Mouse (Mus musculus): ENCODE measurements around the gene Gm42906. TPM values are rescaled to one million over a fixed set of nuclear protein-coding genes. Genes with fewer than 3 reads are reported as not detected.

Gene Gm42906
- not detected in 2 replicates for polyA plus RNA-seq (2014; fragmentation: Nextera tagmentation; extraction: Ambion mirVana)

- Histone ChIP-seq H3K4me1 (ENCODE audit: control insufficient read depth, insufficient read depth, low read length) (0 out of 2 replicates have a peak, but pooled peaks cover 3% of the 10 kb centered on the region), H3K9ac (replicated peaks; ENCODE audit: low read depth, low read length) (no peak within 1 kb of the TSS), H3K27me3 (ENCODE audit: control insufficient read depth, insufficient read depth, low read length) (no peaks in the 10 kb centered on the region), H3K4me3 (ENCODE audit: low read depth, low read length) (no peak within 1 kb of the TSS), H3K27ac (ENCODE audit: low read length) (no peak within 1 kb of the TSS), H3K9me3 (ENCODE audit: control insufficient read depth, low read depth, low read length) (no peaks in the 10 kb centered on the region), H3K4me2 (replicated peaks; ENCODE audit: low read depth, low read length) (no peak within 1 kb of the TSS), H3K36me3 (ENCODE audit: control insufficient read depth, insufficient read depth, low read length) (no peaks in the 10 kb centered on the region)
- 56% methylated on average over 3 of the region's 3 CpGs for WGBS
- no peak for ATAC-seq (ENCODE audit: insufficient number of reproducible peaks, insufficient read depth, low FRiP score, low read depth)
These were observed at the start of gene Gm42906 for GRCm38 (mm10) chr5:151428113-151428756. TSS of gene Gm42906 (minus strand) at chr5:151428163.

GRCm38 (mm10) chr5:151445695-151446094, 17.7 kb upstream of the Gm42906 start:
- ATAC-seq (ENCODE audit: insufficient number of reproducible peaks, insufficient read depth, low FRiP score, low read depth): no peak

GRCm38 (mm10) chr5:151435106-151435505, 7.1 kb upstream of the Gm42906 start:
- H3K36me3 ChIP-seq (ENCODE audit: control insufficient read depth, insufficient read depth, low read length): no peaks in the 10 kb centered on the region
- H3K9me3 ChIP-seq (ENCODE audit: control insufficient read depth, low read depth, low read length): no peaks in the 10 kb centered on the region
- no peak overlapping the region for H3K9ac ChIP-seq (replicated peaks; ENCODE audit: low read depth, low read length)
- H3K4me1 ChIP-seq (ENCODE audit: control insufficient read depth, insufficient read depth, low read length): no peaks in the 10 kb centered on the region
- ATAC-seq (ENCODE audit: insufficient number of reproducible peaks, insufficient read depth, low FRiP score, low read depth): no peak
- no peak overlapping the region for H3K4me3 ChIP-seq (ENCODE audit: low read depth, low read length)
- no peak overlapping the region for H3K27ac ChIP-seq (ENCODE audit: low read length)
- no peak overlapping the region for H3K4me2 ChIP-seq (replicated peaks; ENCODE audit: low read depth, low read length)
- H3K27me3 ChIP-seq (ENCODE audit: control insufficient read depth, insufficient read depth, low read length): no peaks in the 10 kb centered on the region

More at GRCm38 (mm10) chr5:151445695-151446094, 17.7 kb upstream of the Gm42906 start:
- no peaks in the 10 kb centered on the region for H3K4me1 ChIP-seq (ENCODE audit: control insufficient read depth, insufficient read depth, low read length)
- no peaks in the 10 kb centered on the region for H3K27me3 ChIP-seq (ENCODE audit: control insufficient read depth, insufficient read depth, low read length)
- H3K4me3 ChIP-seq (ENCODE audit: low read depth, low read length): no peak overlapping the region
- no peak overlapping the region for H3K27ac ChIP-seq (ENCODE audit: low read length)
- no peak overlapping the region for H3K4me2 ChIP-seq (replicated peaks; ENCODE audit: low read depth, low read length)
- no peak overlapping the region for H3K9ac ChIP-seq (replicated peaks; ENCODE audit: low read depth, low read length)
- no peaks in the 10 kb centered on the region for H3K9me3 ChIP-seq (ENCODE audit: control insufficient read depth, low read depth, low read length)
- H3K36me3 ChIP-seq (ENCODE audit: control insufficient read depth, insufficient read depth, low read length): no peaks in the 10 kb centered on the region

- Histone ChIP-seq H3K4me2 (replicated peaks; ENCODE audit: low read depth, low read length) (no peak overlapping the region), H3K27ac (ENCODE audit: low read length) (no peak overlapping the region), H3K9me3 (ENCODE audit: control insufficient read depth, low read depth, low read length) (no peaks in the 10 kb centered on the region), H3K4me3 (ENCODE audit: low read depth, low read length) (no peak overlapping the region), H3K9ac (replicated peaks; ENCODE audit: low read depth, low read length) (no peak overlapping the region), H3K27me3 (ENCODE audit: control insufficient read depth, insufficient read depth, low read length) (no peaks in the 10 kb centered on the region), H3K36me3 (ENCODE audit: control insufficient read depth, insufficient read depth, low read length) (no peaks in the 10 kb centered on the region), H3K4me1 (ENCODE audit: control insufficient read depth, insufficient read depth, low read length) (0 out of 2 replicates have a peak, but pooled peaks cover 3% of the 10 kb centered on the region)
- 25% methylated on average over 3 of the region's 3 CpGs for WGBS
- ATAC-seq (ENCODE audit: insufficient number of reproducible peaks, insufficient read depth, low FRiP score, low read depth): no peak
These were observed 1.5 kb downstream of the Gm42906 start for GRCm38 (mm10) chr5:151426466-151426865.

GRCm38 (mm10) chr5:151422692-151423091, 5.3 kb downstream of the Gm42906 start:
- 75% methylated on average over 6 of the region's 6 CpGs for WGBS
- Histone ChIP-seq H3K27me3 (ENCODE audit: control insufficient read depth, insufficient read depth, low read length) (no peaks in the 10 kb centered on the region), H3K9ac (replicated peaks; ENCODE audit: low read depth, low read length) (no peak overlapping the region), H3K4me3 (ENCODE audit: low read depth, low read length) (no peak overlapping the region), H3K9me3 (ENCODE audit: control insufficient read depth, low read depth, low read length) (no peaks in the 10 kb centered on the region), H3K4me1 (ENCODE audit: control insufficient read depth, insufficient read depth, low read length) (0 out of 2 replicates have a peak, but pooled peaks cover 3% of the 10 kb centered on the region), H3K4me2 (replicated peaks; ENCODE audit: low read depth, low read length) (no peak overlapping the region), H3K36me3 (ENCODE audit: control insufficient read depth, insufficient read depth, low read length) (no peaks in the 10 kb centered on the region), H3K27ac (ENCODE audit: low read length) (no peak overlapping the region)
- ATAC-seq (ENCODE audit: insufficient number of reproducible peaks, insufficient read depth, low FRiP score, low read depth): no peak

- Histone ChIP-seq H3K4me1 (ENCODE audit: control insufficient read depth, insufficient read depth, low read length) (0 out of 2 replicates have a peak, but pooled peaks cover 3% of the 10 kb centered on the region), H3K9me3 (ENCODE audit: control insufficient read depth, low read depth, low read length) (no peaks in the 10 kb centered on the region), H3K36me3 (ENCODE audit: control insufficient read depth, insufficient read depth, low read length) (no peaks in the 10 kb centered on the region), H3K9ac (replicated peaks; ENCODE audit: low read depth, low read length) (no peak overlapping the region), H3K4me3 (ENCODE audit: low read depth, low read length) (no peak overlapping the region), H3K27me3 (ENCODE audit: control insufficient read depth, insufficient read depth, low read length) (no peaks in the 10 kb centered on the region), H3K27ac (ENCODE audit: low read length) (no peak overlapping the region), H3K4me2 (replicated peaks; ENCODE audit: low read depth, low read length) (no peak overlapping the region)
- WGBS: 61% methylated on average over 7 of the region's 7 CpGs
- no peak for ATAC-seq (ENCODE audit: insufficient number of reproducible peaks, insufficient read depth, low FRiP score, low read depth)
These were observed 6.1 kb downstream of the Gm42906 start for GRCm38 (mm10) chr5:151421859-151422258.

- ATAC-seq (ENCODE audit: insufficient number of reproducible peaks, insufficient read depth, low FRiP score, low read depth): peak; percentile 79; the same call in 1 of the 2 replicates
- no peaks in the 10 kb centered on the region for H3K4me1 ChIP-seq (ENCODE audit: control insufficient read depth, insufficient read depth, low read length)
- no peaks in the 10 kb centered on the region for H3K27me3 ChIP-seq (ENCODE audit: control insufficient read depth, insufficient read depth, low read length)
- no peak overlapping the region for H3K4me3 ChIP-seq (ENCODE audit: low read depth, low read length)
- WGBS: 89% methylated on average over 2 of the region's 2 CpGs
- H3K27ac ChIP-seq (ENCODE audit: low read length): no peak overlapping the region
- no peak overlapping the region for H3K4me2 ChIP-seq (replicated peaks; ENCODE audit: low read depth, low read length)
- H3K9ac ChIP-seq (replicated peaks; ENCODE audit: low read depth, low read length): no peak overlapping the region
- no peaks in the 10 kb centered on the region for H3K9me3 ChIP-seq (ENCODE audit: control insufficient read depth, low read depth, low read length)
- no peaks in the 10 kb centered on the region for H3K36me3 ChIP-seq (ENCODE audit: control insufficient read depth, insufficient read depth, low read length)
These were observed 9.4 kb downstream of the Gm42906 start for GRCm38 (mm10) chr5:151418551-151418950.

- Histone ChIP-seq H3K4me1 (ENCODE audit: control insufficient read depth, insufficient read depth, low read length) (no peaks in the 10 kb centered on the region), H3K27ac (ENCODE audit: low read length) (no peak overlapping the region), H3K9me3 (ENCODE audit: control insufficient read depth, low read depth, low read length) (no peaks in the 10 kb centered on the region), H3K4me2 (replicated peaks; ENCODE audit: low read depth, low read length) (no peak overlapping the region), H3K27me3 (ENCODE audit: control insufficient read depth, insufficient read depth, low read length) (no peaks in the 10 kb centered on the region), H3K36me3 (ENCODE audit: control insufficient read depth, insufficient read depth, low read length) (no peaks in the 10 kb centered on the region), H3K4me3 (ENCODE audit: low read depth, low read length) (no peak overlapping the region), H3K9ac (replicated peaks; ENCODE audit: low read depth, low read length) (no peak overlapping the region)
- WGBS: 52% methylated on average over 2 of the region's 2 CpGs
- no peak for ATAC-seq (ENCODE audit: insufficient number of reproducible peaks, insufficient read depth, low FRiP score, low read depth)
These were observed 10.4 kb downstream of the Gm42906 start for GRCm38 (mm10) chr5:151417421-151418038.

Measured in stomach, embryonic 14.5 days (tissue).